Mouse (Mus musculus): ENCODE data around the gene Htra1.
A peak's percentile ranks its signal among the peaks of the same experiment; 100 is the strongest.

Htra1 gene

GRCm38 (mm10) chr7:130967901-130968300 lies 32.0 kb downstream of the Htra1 start:
- DNase-seq = no peak

DNA sequence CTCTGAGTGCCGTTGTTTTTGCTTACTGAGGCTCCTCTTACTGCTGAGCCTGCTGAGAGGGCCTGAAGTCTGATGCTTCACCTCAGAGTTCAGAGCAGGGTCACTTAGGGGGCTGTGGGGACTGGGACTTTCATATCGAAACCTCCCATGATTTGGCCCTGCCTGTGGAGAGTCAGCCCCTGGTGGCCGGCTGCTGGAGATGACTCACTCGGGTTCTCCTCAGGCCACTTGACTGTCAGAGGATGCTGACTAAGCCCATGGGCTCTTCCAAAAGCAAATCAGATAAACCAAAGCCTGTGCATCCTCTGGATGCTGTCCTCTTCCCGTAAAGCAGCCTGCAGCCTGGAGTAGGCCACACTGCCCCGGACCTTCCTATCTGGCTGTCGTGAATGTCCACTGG lies 32.6 kb downstream of the Htra1 start:
- DNase-seq = no peak

GRCm38 (mm10) chr7:130969076-130969475 lies 33.2 kb downstream of the Htra1 start:
- no peak for DNase-seq

DNA sequence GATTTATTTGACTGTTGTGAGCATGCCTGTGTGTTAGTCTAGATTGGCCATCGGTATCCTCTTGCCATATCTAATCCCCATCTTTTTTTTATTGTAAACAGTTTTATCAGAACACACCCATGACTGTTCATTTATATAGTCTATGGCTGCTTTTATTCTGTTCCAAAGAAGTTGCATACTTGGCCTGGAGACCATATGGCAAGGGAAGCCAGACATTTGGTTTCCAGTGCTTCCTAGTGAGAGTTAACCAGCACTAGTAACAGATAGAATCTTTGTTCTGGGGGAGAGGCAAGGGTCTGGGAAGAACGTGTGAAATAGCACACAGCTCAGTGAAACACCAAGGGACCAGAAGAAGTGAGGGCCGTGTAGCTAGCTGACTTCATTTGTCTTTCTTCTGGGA lies 33.6 kb downstream of the Htra1 start:
- DNase-seq = no peak

DNA sequence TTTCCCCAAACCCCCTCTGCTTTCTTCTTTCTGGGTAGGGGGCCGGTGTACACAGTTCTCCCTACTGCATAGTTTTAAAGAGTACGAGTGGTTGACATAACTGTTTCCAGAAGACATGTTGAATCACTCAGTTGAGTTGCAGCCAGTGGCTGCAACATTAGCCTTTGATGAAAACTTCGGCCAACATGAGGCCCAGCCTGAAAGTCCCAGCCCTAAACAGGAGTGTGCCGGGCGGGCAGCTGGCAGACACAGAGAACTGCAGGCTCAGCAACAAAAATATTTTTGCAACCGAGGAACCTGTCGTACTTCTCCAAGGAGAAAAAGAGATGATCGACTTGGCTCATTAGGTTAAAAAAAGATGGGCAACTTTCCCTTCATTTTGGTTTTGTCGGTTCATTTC lies 36.9 kb downstream of the Htra1 start:
- no peak for DNase-seq

- no peak for DNase-seq
These were observed 40.5 kb downstream of the Htra1 start for GRCm38 (mm10) chr7:130976305-130976935.

- peak; percentile 90 for DNase-seq
These were observed 42.0 kb downstream of the Htra1 start for GRCm38 (mm10) chr7:130977794-130978521.

DNA sequence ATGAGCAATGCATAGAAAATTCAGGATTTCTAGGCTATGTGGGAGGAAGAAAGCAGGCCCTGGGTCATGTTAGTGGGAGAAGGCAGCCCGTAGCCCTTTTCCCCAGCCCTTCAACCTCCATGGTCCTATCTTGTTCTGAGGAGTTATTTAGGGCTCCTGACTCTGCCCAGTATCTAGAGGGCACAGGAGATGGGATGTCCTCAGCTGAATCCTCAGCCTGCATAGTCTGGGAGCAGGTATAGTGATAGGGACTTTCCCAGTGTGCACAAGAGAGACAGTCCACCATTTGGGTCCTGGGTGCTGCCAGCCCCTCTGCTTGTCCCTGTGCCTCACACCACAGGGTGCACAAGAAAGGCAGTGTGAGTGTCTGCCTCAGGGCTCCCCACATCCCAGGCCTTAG lies 42.6 kb downstream of the Htra1 start:
- DNase-seq = no peak

- no peak for DNase-seq
These were observed 44.2 kb downstream of the Htra1 start for GRCm38 (mm10) chr7:130980130-130980529.

DNA sequence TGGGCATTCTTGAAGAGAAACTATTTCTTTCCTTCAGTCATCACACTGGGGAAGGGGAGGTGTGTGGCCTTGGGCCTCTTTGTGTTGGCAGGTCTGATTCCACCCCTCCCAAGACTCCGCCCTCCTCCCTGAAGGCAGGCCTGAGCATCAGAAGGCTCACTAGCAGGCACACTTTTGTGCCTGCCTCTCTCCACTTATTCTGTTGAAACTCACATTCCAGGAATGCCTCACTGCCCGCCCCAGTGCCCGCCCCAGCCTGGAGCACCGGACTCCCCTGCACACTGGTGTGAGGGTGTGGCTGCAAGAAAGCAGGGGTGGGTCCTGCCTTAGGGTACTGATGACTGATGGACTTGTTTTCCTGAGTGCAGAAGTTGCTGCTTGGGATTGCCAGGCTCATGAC lies 46.5 kb downstream of the Htra1 start:
- DNase-seq = no peak

- DNase-seq = no peak
These were observed 47.0 kb downstream of the Htra1 start for GRCm38 (mm10) chr7:130982881-130983280.

GRCm38 (mm10) chr7:130984294-130984693 lies 48.4 kb downstream of the Htra1 start:
- DNase-seq = no peak

DNA sequence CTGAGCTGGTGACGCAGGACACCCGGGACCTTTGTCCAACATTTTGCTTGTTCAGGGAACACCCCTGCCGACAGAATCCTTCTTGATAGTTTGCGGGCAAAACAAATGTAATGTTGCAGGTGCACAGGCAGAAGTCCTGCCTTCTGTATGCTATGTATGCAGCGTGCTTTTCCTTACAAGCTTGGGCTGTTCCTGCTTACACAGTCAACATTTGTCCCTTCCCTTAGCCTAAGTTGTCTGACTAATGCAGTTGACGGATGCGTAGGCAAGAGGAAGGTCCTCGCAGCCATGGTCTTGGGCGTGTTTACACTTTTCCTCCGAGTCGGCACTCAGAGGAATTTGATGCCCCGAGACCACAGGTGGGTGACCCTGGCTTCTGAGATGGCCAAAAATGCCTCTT lies 49.3 kb downstream of the Htra1 start:
- DNase-seq = no peak

- no peak for DNase-seq
These were observed 49.8 kb downstream of the Htra1 start for GRCm38 (mm10) chr7:130985716-130986115.

GRCm38 (mm10) chr7:130988146-130988545 lies 52.2 kb downstream of the Htra1 start:
- DNase-seq = no peak

DNA sequence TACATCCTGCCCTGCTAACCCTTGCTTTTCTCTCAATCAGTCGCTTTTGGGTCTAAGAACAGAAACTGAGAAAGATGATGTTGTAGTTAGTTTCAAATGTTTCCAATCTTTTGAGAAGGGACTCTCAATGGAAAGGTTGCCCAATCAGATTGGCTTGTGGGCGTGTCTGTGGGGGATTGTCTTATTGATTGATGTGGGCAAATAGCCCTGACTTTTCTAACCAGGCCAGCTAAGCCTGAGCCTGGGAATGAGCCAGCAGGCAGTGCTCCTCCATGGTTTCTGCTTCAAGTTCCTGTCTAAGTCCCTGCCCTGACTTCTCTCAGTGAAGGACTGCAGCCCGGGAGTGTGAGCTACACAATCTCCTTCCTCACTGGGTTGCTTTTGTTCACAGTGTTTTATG lies 53.5 kb downstream of the Htra1 start:
- no peak for DNase-seq

DNA sequence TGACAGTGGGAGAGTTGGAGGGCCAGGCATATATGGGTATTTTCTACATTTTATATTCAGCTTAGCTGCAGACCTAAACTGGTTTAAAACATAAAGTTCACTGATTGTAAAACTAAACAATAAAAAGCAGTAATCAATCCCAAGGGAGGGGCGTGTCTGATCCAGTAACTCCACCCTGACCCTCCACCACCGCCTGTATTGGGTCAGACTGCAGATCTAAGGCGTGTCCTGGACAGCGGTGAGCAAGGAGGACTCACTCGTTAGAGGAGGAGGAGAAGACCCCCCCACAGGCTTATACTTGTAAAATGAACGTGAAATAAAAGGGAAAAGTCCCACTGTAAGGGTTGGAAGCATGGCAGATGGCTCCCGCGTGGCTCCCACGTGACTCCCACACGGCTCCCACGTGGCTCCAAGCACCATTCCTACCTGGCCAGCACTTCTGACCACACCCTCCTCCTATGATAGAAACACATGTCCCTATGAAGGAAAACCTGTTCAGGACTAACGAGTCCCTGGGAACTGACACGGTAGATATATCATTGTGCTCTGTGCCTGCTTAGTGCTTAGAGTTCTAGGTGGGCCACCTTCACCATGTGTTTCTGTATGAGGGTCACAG lies 55.4 kb downstream of the Htra1 start:
- no peak for DNase-seq

GRCm38 (mm10) chr7:130993907-130994306 lies 58.0 kb downstream of the Htra1 start:
- DNase-seq = no peak

GRCm38 (mm10) chr7:131001976-131002726 lies 66.2 kb downstream of the Htra1 start:
- no peak for DNase-seq

- no peak for DNase-seq
These were observed 68.2 kb downstream of the Htra1 start for GRCm38 (mm10) chr7:131004071-131004470.

- DNase-seq = no peak
These were observed 71.3 kb downstream of the Htra1 start for GRCm38 (mm10) chr7:131007221-131007620.

DNA sequence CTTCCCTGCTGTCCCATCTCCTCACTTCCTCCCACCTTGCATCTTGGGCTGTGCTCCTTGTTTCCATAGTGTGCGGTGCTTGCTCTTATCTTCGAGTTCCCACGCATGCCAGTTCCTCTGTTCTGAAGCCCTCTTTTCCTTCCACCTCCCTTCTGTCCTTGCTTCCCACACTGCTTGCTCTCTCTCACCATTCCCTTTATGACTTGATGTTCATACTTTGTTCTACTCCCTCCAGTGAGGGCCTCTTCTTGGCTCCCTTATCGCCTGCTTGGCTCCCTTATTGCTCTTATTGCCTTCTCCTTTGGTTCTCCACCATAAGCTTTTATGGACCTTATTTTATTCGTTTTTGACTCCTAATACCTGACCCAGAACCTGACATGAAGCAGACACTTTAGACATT lies 73.3 kb downstream of the Htra1 start:
- no peak for DNase-seq

- no peak for DNase-seq
These were observed 76.0 kb downstream of the Htra1 start for GRCm38 (mm10) chr7:131011901-131012300.

DNA sequence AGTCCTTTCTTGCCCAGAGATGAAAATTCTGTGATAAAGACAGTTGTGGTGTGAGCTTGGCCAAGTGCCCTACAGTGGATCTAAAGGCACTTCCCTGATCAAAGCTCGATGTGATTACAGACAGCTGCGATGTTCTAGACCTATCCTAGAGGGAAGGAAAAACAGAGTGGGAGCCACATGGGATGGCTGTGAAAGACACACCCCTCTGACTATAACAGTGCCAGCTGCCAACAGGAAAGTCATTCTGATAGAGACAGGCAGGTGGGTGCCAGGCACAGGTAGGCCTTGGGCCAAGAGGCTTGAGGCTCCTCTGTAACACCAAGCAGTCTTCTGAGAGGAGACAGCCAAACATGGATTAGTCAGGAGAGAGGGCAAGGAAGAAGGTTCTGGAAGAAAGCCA lies 83.3 kb downstream of the Htra1 start:
- DNase-seq = no peak
